Mouse (Mus musculus) hindbrain, embryonic 10.5 days (tissue): ENCODE data around the gene Fam178b. TPM values are rescaled to one million over a fixed set of nuclear protein-coding genes. Genes with fewer than 3 reads are reported as not detected.

Experiments used
- DNase-seq: peaks from one replicate; pipeline ENCODE4 v3.0.0-alpha.2; 2017; ENCODE audit warnings: low spot score
- H3K27ac ChIP-seq: fragments of 300-500 bp; sonication (generic); 2 replicates; pipeline ENCODE4 v1.5.1; 2016; ENCODE audit warnings: mild to moderate bottlenecking, moderate library complexity
- H3K27me3 ChIP-seq: fragments of 300-500 bp; sonication (generic); 2 replicates; pipeline ENCODE4 v1.6.1; 2016; ENCODE audit warnings: mild to moderate bottlenecking; ENCODE audit not compliant: poor library complexity, insufficient read depth, severe bottlenecking
- H3K36me3 ChIP-seq: fragments of 300-500 bp; sonication (generic); 2 replicates; pipeline ENCODE4 v1.6.1; 2016; ENCODE audit warnings: mild to moderate bottlenecking, moderate library complexity
- H3K4me1 ChIP-seq: fragments of 300-500 bp; sonication (generic); replicated peaks from 2 replicates; pipeline ENCODE4 v1.6.1; 2016; ENCODE audit warnings: mild to moderate bottlenecking
- H3K4me3 ChIP-seq: fragments of 300-500 bp; sonication (generic); 2 replicates; pipeline ENCODE4 v1.5.1; 2016; ENCODE audit warnings: mild to moderate bottlenecking, moderate library complexity
- H3K9me3 ChIP-seq: fragments of 300-500 bp; sonication (generic); 2 replicates; pipeline ENCODE4 v1.6.1; 2016; ENCODE audit warnings: mild to moderate bottlenecking, moderate library complexity
- WGBS: fragments of 180-500 bp; shearing (Covaris S2); methylation state at CpG from one replicate; pipeline ENCODE4 v1.1.7; 2016; 5-methylcytosine and 5-hydroxymethylcytosine counted together
- polyA plus RNA-seq: library from polyadenylated mRNA; unstranded; fragments of >200 nt; fragmentation: Nextera tagmentation; extraction: Ambion mirVana; gene quantifications from 2 replicates; pipeline ENCODE4 v1.2.1, GENCODE M21; 2016

Fam178b gene
- polyA plus RNA-seq, 1 experiment from 2014 or later = 0.42 TPM

- 82% methylated on average over 4 of the region's 4 CpGs for WGBS
- Histone ChIP-seq H3K27ac (no peak overlapping the region), H3K4me3 (no peak overlapping the region), H3K36me3 (no peaks in the 10 kb centered on the region), H3K9me3 (no peaks in the 10 kb centered on the region), H3K27me3 (no peaks in the 10 kb centered on the region), H3K4me1 (peaks cover 12% of the 10 kb centered on the region; the same call in 1 of the 2 replicates)
- no peak for DNase-seq
Observed at GRCm38 (mm10) chr1:36608211-36608610, 74.8 kb downstream of the Fam178b start.

- no peak for DNase-seq
- 76% methylated on average over 7 of the region's 7 CpGs for WGBS
- Histone ChIP-seq H3K27me3 (no peaks in the 10 kb centered on the region), H3K4me3 (no peak overlapping the region), H3K4me1 (peaks cover 6% of the 10 kb centered on the region; the same call in 1 of the 2 replicates), H3K36me3 (no peaks in the 10 kb centered on the region), H3K27ac (no peak overlapping the region), H3K9me3 (no peaks in the 10 kb centered on the region)
Observed at GRCm38 (mm10) chr1:36606951-36607350, 76.0 kb downstream of the Fam178b start.

- no peak overlapping the region for H3K27ac ChIP-seq
- H3K9me3 ChIP-seq = no peaks in the 10 kb centered on the region
- H3K4me1 ChIP-seq = no peaks in the 10 kb centered on the region; the same call in 1 of the 2 replicates
- no peaks in the 10 kb centered on the region for H3K36me3 ChIP-seq
- WGBS = 83% methylated on average over 12 of the region's 12 CpGs
- H3K4me3 ChIP-seq = no peak overlapping the region
- DNase-seq = no peak
- no peaks in the 10 kb centered on the region for H3K27me3 ChIP-seq
Observed at GRCm38 (mm10) chr1:36604254-36605156, 78.5 kb downstream of the Fam178b start.

GRCm38 (mm10) chr1:36603361-36603760 lies 79.6 kb downstream of the Fam178b start:
- Histone ChIP-seq H3K36me3 (no peaks in the 10 kb centered on the region), H3K27ac (no peak overlapping the region), H3K27me3 (no peaks in the 10 kb centered on the region), H3K4me1 (no peaks in the 10 kb centered on the region; the same call in 1 of the 2 replicates), H3K9me3 (no peaks in the 10 kb centered on the region), H3K4me3 (no peak overlapping the region)
- DNase-seq = no peak
- 81% methylated on average over 9 of the region's 9 CpGs for WGBS

- 65% methylated on average over 4 of the region's 4 CpGs for WGBS
- DNase-seq = no peak
Observed at GRCm38 (mm10) chr1:36602271-36602670, 80.7 kb downstream of the Fam178b start.

GRCm38 (mm10) chr1:36598411-36598810 lies 84.6 kb downstream of the Fam178b start:
- H3K36me3 ChIP-seq = no peaks in the 10 kb centered on the region
- no peak overlapping the region for H3K27ac ChIP-seq
- H3K4me1 ChIP-seq = peaks cover 18% of the 10 kb centered on the region
- WGBS = 75% methylated on average over 2 of the region's 2 CpGs
- no peak for DNase-seq
- no peak overlapping the region for H3K4me3 ChIP-seq
- H3K27me3 ChIP-seq = no peaks in the 10 kb centered on the region; the same call in 1 of the 2 replicates
- H3K9me3 ChIP-seq = no peaks in the 10 kb centered on the region

More at GRCm38 (mm10) chr1:36602271-36602670, 80.7 kb downstream of the Fam178b start:
- no peak overlapping the region for H3K4me3 ChIP-seq
- no peaks in the 10 kb centered on the region for H3K9me3 ChIP-seq
- no peaks in the 10 kb centered on the region for H3K36me3 ChIP-seq
- H3K27me3 ChIP-seq = no peaks in the 10 kb centered on the region
- H3K27ac ChIP-seq = no peak overlapping the region
- no peaks in the 10 kb centered on the region; the same call in 1 of the 2 replicates for H3K4me1 ChIP-seq

- Histone ChIP-seq H3K9me3 (no peaks in the 10 kb centered on the region), H3K4me1 (peaks cover 34% of the 10 kb centered on the region), H3K36me3 (no peaks in the 10 kb centered on the region), H3K4me3 (no peak overlapping the region), H3K27me3 (no peaks in the 10 kb centered on the region; the same call in 1 of the 2 replicates), H3K27ac (peak overlapping the region; percentile 78)
- peak; percentile 66 for DNase-seq
- WGBS = 15% methylated on average over 4 of the region's 4 CpGs
Observed at GRCm38 (mm10) chr1:36596114-36596513, 86.9 kb downstream of the Fam178b start.

GRCm38 (mm10) chr1:36595167-36595931 lies 87.6 kb downstream of the Fam178b start:
- no peaks in the 10 kb centered on the region for H3K36me3 ChIP-seq
- DNase-seq = peak; percentile 35
- no peaks in the 10 kb centered on the region; the same call in 1 of the 2 replicates for H3K27me3 ChIP-seq
- H3K27ac ChIP-seq = peak overlapping the region; percentile 78
- H3K4me1 ChIP-seq = peaks cover 39% of the 10 kb centered on the region
- WGBS = 59% methylated on average over 10 of the region's 10 CpGs
- no peak overlapping the region for H3K4me3 ChIP-seq
- no peaks in the 10 kb centered on the region for H3K9me3 ChIP-seq

- no peak for DNase-seq
- Histone ChIP-seq H3K27me3 (no peaks in the 10 kb centered on the region; the same call in 1 of the 2 replicates), H3K4me1 (peaks cover 61% of the 10 kb centered on the region), H3K27ac (0 out of 2 replicates have a peak overlapping the region, but pooled peaks have one; percentile 19), H3K9me3 (no peaks in the 10 kb centered on the region), H3K4me3 (no peak overlapping the region), H3K36me3 (no peaks in the 10 kb centered on the region)
- WGBS = 15% methylated on average over 1 of the region's 1 CpGs
Observed at GRCm38 (mm10) chr1:36593099-36593498, 89.9 kb downstream of the Fam178b start.

- Histone ChIP-seq H3K27me3 (no peaks in the 10 kb centered on the region; the same call in 1 of the 2 replicates), H3K4me3 (no peak overlapping the region), H3K36me3 (no peaks in the 10 kb centered on the region), H3K27ac (0 out of 2 replicates have a peak overlapping the region, but pooled peaks have one; percentile 24), H3K9me3 (no peaks in the 10 kb centered on the region), H3K4me1 (peaks cover 74% of the 10 kb centered on the region)
- WGBS = 87% methylated on average over 2 of the region's 2 CpGs
- DNase-seq = no peak
Observed at GRCm38 (mm10) chr1:36591408-36591807, 91.6 kb downstream of the Fam178b start.

GRCm38 (mm10) chr1:36590664-36591063 lies 92.3 kb downstream of the Fam178b start:
- Histone ChIP-seq H3K9me3 (no peaks in the 10 kb centered on the region), H3K27me3 (no peaks in the 10 kb centered on the region; the same call in 1 of the 2 replicates), H3K4me3 (no peak overlapping the region), H3K4me1 (peaks cover 74% of the 10 kb centered on the region), H3K36me3 (no peaks in the 10 kb centered on the region), H3K27ac (peak overlapping the region; percentile 54; the same call in 1 of the 2 replicates)
- WGBS = 70% methylated on average over 9 of the region's 9 CpGs
- DNase-seq = no peak

- H3K9me3 ChIP-seq = no peaks in the 10 kb centered on the region
- no peaks in the 10 kb centered on the region for H3K36me3 ChIP-seq
- H3K4me3 ChIP-seq = no peak overlapping the region
- DNase-seq = no peak
- WGBS = 41% methylated on average over 6 of the region's 6 CpGs
- peak overlapping the region; percentile 79 for H3K27ac ChIP-seq
- peaks cover 70% of the 10 kb centered on the region for H3K4me1 ChIP-seq
- no peaks in the 10 kb centered on the region; the same call in 1 of the 2 replicates for H3K27me3 ChIP-seq
Observed at GRCm38 (mm10) chr1:36589486-36589885, 93.5 kb downstream of the Fam178b start.
